Mouse (Mus musculus): ENCODE data around the gene Thada.
"Not testable (repeated sequence)": the region's sequence is repeated elsewhere in the genome, so short reads cannot be mapped to it uniquely, and the experiment has no call there.

Gene Thada

DNA sequence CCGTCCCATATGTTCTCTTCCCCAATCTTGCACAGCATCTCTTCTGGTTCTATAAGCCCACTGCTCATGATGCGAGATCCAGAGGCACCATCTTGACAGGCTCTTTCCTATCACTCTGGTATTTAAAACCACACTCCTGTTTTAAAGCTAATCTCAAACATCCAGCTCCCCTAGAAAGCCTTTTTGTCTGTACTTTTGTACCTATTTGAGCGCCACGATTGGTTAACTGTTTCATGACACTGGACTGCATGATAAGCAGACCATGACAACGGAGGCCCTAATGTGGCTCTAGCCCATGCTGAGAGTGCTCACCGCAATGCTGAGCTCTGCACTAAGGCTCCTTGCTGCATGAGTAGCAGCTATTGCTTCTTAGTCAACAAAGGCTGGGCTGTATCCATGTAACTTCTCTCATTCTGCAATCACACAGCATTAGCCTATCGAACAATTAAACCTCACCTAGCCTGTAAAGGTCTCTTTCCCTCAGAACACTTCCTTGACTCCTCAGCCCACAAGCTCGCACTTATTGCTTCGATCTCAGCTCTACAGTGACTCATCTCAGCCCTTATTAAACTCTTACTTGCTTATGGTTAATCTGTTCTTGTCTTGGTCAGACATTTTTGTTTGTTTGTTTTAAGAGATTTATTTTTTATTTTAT lies 203.6 kb downstream of the Thada start:
- DNase-seq (ENCODE audit: low read depth, low spot score): no peak

DNA sequence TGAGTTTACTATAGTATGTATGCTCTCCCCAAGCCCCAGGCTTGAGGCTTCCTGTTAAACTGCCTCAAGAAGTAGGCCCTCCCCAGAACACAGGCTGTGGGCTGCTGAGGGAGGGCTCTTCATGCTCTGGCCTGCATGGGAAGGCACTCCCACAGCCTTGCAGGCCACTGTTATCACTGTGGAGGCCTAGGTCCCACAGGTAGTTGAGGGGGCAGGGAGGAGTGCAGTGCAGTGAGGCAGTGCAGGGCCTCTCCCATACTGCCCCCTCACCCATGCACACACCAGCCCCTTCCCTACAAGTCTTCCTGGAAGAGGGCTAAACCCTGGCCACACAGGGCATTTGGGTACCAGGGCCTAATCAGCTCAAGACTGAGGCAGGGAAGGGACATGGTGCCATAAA lies 205.0 kb downstream of the Thada start:
- no peak for DNase-seq (ENCODE audit: low read depth, low spot score)

DNA sequence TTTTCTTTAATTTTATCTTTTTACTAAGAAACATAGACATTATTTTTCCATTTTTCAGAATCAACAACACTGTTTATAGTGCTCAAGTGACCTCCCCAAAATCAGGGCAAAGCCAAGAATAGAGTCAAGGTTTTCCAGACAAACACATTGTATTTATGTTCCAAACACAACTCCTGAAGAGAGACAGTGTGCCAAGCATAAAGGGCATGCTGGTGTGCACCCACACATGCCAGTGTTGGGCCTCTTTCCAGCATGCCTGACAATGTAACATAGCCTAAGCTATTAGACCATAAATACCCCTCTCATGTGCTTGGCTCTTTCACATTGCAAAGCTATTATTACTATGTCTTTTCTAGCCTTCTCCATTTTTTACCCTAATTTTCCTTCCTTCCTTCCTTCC lies 205.8 kb downstream of the Thada start:
- DNase-seq (ENCODE audit: low read depth, low spot score): no peak

DNA sequence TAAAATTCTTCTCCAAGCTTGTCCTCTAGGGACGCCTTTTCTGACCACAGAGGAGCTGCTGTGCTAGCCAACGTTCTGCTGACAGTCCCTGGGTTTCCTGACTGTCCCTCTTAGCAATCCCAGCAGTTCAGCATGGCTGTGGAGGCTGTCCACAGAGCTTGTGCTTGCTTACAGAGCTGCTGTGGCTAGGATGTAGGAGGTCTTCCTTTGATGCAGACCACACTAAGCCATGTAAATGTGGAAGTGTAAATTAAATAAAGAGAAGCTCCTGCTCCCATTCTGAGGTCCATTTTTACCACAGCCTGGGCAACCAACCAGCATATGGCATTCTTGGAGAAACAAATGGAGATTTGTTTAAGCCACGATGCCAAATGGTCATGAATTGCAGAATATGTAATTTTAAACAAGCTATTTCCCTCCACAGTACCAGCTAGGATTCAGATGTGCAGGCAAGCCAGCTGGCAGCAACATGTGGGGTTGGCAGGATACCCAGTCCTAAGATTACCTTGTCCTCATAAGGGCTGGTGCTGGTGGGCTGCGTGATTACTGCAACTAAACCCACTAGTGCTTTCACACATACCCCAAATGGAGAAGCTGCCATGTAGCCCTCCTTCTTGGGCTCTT lies 207.3 kb downstream of the Thada start:
- no peak for DNase-seq (ENCODE audit: low read depth, low spot score)

DNA sequence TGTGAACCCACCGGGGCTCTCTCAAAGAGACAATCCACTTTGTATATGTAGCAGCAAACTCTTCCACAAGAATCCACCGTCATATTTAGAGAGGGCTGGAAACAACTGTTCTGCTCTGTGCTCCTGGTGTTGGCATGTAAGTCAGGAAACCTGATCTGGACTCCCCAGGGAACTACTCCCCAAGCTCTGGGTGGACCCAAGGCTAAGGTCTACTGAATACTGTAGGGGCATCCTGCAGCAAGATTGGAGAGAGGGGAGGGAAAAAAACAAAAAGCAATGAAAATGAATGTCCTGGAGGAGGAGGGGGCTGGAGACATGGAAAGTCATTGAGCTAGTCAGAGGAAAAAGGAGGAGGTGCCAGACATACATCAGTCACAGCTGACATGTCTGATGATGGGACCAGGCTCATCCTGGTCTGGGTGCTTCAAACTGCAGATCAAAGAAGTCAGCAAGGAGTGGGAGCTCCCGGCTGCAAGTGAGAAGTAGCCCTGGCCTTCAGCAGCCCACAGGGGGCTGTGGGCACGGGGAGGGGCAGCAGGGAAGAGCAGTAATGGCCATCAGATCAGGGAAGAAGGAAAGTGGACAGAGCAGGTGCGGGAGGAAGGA lies 208.0 kb downstream of the Thada start:
- DNase-seq (ENCODE audit: low read depth, low spot score): no peak

DNA sequence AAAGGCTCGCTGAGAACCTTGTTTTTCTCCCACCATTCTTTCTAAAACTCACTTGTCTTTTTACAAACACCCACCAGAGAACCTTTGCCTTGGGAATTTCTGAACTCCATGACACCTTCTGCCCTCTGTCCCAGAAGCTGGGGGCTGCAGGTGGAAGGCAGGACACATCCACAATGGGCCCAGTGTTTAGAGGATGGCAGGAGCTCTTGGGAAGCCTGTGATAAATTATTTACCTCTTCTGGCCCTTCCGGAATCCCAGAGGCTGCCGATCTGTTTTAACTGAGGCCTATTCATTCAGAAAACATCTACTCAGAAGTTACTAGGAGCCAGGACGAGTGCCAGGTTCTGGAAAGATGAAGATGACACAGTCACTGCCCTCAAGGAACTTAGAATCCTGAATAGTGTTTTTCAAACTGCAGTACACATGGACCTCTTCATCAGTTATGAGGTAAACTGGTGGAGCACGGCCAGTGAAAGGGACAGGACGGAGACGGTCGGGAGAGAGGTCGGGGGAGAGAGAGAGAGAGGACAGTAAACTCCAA lies 209.7 kb downstream of the Thada start:
- no peak for DNase-seq (ENCODE audit: low read depth, low spot score)

DNA sequence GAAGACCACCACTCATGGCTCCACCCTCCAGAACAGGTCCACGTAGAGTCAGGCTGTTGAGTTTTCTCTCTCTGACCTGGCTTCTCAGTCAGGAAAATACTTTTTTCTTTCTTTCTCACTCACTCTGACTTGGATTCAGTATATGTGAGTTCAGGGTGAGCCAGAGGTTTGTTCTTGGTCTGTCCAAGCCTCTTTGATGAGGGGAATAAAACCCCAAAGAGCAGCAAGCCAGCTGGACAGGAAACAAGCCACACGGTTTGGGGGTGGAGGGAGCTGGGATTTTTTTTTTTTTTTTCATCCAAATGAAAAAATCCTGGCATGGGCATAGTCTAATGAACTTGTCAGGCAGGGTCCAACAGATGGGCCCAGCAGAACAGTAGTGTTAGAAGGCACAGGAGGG lies 210.2 kb downstream of the Thada start:
- DNase-seq (ENCODE audit: low read depth, low spot score): no peak

DNA sequence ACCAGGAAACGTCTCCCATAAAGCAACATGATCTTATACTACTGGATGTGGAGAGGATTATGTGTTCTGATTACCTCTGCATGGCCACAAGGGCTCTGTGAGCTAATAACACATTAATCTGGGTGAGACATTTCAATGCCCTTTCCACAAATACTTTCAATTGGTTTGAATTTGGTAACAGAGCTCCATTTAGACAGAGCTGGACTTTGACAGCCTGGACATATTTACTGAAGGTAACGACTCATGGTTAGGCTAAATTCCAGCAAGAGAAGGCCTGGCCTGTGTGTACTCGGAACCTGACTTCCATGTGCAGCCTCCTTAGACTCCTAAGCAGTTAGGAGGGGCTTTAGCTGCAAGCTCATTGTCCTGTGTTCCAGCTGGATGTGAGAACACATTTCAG lies 214.6 kb downstream of the Thada start:
- DNase-seq (ENCODE audit: low read depth, low spot score): no peak

DNA sequence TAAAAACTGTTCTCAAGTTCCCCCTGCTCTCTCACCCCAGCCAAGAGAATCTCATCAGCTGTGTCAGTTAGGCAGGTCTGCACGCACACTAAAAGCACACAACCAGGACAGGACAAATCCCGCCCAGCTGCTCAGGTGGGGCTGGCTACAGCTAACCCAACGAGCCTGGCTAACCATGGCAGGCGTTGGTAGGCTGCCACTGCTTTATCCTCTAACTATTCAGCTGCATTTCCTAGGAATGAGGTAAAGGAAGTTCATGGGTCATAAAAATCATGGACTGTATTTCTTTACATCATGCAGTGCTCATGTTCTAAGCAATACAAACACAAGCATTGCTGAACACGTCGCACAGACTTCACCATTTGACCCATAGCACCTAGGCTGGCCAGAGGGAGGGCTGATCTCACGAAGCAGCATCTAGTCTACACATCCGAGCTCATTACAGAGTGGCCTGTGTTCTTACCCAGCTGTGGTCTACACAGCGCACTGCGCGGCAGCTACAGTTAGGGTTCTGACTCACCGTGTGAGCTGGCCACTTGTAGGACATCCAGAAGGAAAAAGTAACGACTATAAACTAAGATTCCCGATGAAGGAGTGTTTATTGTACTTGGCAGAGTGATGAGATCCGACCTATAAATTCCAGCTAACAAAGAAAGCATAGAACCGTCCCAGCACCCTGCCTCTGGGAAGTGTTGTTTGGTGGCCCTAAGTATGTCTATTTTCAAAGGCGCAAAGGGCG lies 221.7 kb downstream of the Thada start:
- no peak for DNase-seq (ENCODE audit: low read depth, low spot score)

DNA sequence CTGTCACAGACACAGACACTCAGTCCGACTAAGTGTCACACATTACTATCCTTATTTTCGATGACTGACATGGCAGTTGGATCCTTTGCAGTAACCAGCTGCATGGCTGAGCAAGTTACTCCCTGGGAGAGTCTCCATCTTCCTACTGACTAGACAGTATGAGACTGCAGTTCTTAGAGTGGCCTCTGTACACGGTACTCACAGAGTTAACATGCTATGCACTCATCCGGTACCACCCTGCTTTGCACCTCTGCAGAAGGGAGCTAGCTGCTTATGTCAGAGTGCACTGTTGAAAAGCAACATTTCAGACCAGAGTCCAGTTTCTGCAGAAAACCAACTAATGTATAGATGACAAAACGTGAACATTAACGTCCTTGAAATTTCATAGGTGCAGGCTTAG lies 222.2 kb downstream of the Thada start:
- DNase-seq (ENCODE audit: low read depth, low spot score): no peak

DNA sequence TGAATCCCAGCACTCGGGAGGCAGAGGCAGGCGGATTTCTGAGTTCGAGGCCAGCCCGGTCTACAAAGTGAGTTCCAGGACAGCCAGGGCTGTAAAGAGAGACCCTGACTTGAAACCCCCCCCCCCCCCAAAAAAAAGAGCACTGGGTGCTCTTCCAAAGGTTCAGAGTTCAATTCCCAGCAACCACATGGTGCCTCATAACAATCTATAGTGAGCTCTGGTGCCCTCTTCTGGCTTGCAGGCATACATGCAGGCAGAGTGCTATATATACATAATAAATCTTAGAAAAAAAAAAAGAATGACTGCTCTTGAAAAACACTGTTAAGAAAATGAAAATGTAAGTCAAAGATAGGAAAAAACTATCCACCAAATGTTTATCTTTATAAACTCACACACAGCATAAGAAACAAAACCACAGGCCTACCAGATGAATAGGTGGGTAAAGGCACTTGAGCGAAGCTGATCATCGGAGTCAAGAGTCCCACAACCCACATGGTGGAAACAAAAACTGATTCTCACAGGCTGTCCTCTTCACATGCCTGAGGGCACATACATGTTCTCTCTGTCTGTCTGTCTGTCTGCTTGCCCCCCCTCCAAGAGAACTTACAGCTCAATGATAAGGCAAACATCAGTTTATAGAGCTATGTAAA lies 224.6 kb downstream of the Thada start:
- no peak for DNase-seq (ENCODE audit: low read depth, low spot score)

DNA sequence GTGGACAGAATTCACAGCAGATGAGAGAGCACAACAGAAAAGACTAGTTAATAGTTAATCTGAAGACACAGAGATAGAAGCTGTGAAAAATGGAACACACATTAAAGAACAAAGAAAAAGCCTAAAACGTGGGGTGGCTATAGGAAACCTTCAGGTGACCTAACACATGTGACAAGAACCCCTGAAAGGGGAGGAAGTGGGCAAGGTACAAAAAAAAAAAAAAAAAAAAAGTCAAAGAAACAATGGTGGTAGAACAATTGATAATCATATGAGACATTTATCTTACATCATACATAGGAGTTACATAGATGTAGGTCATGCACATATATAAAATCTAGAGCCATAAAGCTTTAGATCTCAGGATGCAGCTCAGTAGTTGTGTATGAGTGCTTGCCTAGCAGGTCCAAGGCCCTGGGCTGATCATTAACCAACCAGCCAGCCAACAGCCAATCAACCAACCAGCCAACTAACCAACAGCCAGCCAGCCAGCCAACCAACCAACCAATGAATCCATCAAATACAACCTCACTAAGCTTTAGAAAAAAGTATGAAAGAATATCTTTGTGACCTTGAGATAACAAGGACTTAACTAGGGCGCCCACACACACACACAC lies 226.2 kb downstream of the Thada start:
- no peak for DNase-seq (ENCODE audit: low read depth, low spot score)

DNA sequence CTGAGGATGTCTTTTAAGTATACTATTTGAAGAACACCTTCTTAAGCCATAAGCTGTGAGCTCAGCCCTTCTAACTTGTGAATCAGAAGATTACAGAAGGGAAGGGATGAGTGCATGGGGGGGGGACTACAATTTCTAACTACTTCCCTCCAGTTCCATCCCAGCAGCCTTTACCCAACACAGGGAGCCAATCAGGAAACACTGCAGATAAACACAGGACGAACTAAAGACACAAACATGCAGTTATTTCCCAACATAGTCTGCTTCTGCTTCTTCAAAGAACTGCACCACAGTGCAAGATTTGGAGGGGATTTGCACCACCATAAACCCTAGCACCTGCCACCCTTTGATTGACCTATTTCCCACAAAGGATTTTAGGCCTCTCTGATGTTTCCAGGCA lies 227.8 kb downstream of the Thada start:
- no peak for DNase-seq (ENCODE audit: low read depth, low spot score)

DNA sequence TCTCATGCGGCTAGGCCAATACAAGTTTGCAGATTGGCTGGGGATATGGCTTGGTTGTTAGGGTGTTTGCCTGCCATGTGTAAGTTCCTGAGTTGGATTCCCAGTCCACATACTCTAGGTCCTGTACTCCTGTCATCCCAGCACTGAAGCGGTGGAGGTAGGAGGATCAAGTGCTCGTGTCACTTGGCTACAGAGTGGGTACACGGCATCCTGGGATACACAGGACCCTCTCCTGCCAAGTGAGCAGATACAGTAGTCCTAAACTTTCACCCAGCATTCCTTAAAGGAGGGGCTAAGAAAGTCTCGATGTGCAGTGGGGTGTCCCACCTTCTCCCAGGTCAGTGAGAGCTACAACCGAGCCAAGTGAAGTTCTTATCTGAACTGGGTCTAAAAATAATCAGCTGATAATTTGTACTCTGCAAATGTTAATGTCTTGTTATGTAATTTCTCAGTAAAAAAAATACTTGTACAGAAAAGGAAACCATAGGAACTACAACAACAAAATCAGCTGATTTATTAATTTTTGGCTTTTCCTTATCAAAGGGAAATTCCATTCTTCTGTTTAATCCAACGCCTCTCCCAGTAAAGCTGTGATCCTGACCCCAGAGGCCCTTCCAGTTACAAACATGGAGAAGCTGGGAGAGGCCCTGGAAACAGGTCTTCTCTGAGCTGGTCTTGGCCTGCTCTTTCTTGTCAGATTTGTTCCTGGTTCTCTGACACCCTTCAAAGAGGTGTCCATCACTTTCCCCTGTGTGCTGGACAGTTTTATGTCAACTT lies 229.0 kb downstream of the Thada start:
- no peak for DNase-seq (ENCODE audit: low read depth, low spot score)

DNA sequence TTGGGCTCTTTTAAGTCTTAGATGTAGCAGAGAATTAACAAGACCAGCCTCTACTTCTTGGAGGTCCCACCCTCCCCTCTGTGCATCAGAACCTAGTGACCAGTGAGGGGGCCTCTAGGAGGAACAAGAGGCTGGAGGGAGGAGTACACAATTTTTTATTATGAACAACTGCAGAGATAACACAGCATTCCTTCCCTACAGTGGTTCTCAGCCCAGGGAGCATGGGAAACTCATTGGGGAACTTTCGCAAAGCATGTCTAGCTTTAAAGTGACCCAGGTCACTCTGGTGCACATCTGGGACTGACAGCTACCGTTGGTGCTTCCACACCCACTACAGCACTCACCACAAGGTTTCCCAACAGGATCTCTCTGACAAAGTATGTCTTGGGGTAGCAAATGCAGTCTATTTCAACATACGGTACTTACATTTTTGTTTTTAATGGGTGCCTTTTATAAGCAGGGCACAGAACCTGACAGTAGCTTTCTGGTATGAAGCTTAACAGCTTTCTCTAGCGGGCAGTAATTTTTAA lies 230.5 kb downstream of the Thada start:
- DNase-seq (ENCODE audit: low read depth, low spot score): no peak

DNA sequence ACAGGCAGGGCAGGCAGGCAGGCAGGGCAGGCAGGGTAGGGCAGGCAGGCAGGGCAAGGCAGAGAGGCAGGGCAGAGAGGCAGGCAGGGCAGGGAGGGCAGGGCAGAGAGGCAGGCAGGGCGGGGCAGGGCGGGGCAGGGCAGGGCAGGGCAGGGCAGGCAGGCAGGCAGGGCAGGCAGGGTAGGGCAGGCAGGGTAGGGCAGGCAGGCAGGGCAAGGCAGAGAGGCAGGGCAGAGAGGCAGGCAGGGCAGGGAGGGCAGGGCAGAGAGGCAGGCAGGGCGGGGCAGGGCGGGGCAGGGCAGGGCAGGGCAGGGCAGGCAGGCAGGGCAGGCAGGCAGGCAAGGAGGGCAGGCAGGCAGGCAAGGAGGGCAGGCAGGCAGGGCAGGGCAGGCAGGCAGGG lies 231.2 kb downstream of the Thada start:
- not testable (repeated sequence) for DNase-seq (ENCODE audit: low read depth, low spot score)

DNA sequence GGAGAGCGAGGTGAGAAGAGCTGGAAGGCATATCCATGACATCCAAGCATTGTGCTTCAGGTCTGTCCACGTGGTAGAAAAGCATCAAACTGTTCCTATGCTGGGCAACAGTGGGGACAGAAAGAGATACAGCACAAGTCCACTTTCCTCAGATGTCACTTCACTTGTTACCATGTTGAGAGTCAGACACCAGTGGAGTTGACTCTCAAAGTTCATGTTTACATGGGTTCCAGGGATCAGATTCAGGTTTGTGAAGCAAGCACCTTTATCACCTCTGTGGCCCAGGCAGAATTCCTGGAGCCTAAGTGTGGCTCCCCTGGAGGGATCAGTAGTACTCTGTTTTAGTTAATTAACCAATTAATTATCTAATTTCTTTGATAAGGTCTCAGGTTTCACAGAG lies 232.2 kb downstream of the Thada start:
- no peak for DNase-seq (ENCODE audit: low read depth, low spot score)

DNA sequence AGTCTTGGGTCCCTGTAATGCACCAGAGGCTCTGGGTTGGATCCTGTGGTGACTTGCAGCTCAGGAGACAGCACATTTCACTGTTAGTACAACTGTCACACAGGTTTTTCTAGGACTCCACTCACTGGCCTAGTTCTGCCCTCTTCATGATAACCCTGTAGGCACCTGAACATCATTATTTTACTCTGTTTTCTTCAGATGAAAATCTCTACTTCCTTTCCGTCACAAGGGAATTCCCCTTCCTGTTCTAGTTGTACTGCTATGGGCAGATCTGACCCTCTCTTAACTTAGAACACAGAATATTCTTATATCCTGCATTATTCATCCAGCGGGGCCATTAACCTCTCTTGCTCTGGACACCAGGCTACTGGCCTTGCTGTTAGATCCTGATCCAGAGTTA lies 234.6 kb downstream of the Thada start:
- DNase-seq (ENCODE audit: low read depth, low spot score): no peak

DNA sequence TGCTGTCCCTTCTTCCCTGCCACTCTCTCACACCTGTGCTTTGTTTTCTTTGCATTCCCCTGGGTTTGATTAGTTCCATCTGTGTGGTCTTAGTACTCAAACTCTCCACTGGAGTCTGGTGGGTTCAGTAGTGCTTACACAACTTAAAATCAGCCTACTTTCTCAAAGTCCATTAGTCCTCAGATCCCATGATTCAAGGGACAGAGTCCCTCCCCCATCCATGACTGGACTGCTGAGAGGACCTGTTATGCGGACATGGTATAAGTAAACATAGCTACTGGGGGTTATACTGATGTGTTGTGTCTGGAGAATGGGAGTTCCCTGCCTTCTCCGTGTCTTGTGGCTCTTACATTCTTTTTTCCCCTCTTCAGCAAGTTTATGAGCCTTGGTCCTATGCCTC lies 237.8 kb downstream of the Thada start:
- DNase-seq (ENCODE audit: low read depth, low spot score): no peak

DNA sequence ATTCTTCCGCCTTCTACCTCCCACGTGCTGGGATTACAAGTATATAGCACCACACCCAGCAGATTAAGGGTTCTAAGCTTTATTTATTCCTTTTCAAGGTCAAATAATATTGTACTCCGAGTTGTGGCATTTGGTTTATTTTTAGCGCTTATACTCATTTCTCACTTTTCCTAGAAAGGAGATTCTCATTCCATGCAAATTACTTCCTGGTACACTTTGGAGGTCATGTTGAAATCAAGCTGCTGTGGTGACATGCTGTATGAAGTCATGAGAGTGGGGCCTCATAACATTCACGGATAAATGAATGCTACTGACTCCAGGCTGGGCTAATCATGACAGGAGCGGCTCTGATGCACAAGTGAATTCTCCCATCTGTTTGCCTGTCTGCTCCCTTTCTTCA lies 239.3 kb downstream of the Thada start:
- no peak for DNase-seq (ENCODE audit: low read depth, low spot score)

Measured in brain, embryonic 18.5 days (tissue).